Mouse (Mus musculus): ENCODE measurements at regions not wholly inside any gene's neighbourhood (a gene's known extent, or its start where the extent isn't known, plus 50 kb on each side); places are given as distances from the start of the nearest gene placed in this dataset.
A peak's percentile ranks its signal among the peaks of the same experiment; 100 is the strongest.

DNA sequence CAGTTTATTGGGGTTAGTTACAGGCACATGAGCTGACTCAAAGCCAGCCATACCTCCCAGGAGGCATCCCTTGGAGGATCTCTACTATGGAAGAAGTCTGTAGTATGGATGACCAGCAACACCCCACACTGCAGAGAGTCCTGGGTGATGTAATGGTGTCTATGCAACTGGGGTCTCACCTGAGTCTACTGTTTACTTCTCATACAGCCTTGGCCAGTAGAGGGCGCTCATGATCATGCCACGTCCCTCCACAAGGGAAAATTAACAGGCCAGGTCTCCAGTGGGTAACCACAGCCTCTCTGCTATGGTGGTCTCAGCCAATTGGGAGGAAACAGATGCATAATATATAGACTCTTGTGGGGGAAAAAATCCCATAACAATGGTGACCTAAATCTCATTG is 111.7 kb downstream of the Cdh26 start:
- DNase-seq (ENCODE audit: low read depth in 2 of 2, low spot score in 2 of 2): peak; percentile 11 to 35

GRCm38 (mm10) chr2:178544411-178544810 is 114.1 kb downstream of the Cdh26 start:
- DNase-seq (ENCODE audit: low read depth in 2 of 2, low spot score in 2 of 2): no peak

DNA sequence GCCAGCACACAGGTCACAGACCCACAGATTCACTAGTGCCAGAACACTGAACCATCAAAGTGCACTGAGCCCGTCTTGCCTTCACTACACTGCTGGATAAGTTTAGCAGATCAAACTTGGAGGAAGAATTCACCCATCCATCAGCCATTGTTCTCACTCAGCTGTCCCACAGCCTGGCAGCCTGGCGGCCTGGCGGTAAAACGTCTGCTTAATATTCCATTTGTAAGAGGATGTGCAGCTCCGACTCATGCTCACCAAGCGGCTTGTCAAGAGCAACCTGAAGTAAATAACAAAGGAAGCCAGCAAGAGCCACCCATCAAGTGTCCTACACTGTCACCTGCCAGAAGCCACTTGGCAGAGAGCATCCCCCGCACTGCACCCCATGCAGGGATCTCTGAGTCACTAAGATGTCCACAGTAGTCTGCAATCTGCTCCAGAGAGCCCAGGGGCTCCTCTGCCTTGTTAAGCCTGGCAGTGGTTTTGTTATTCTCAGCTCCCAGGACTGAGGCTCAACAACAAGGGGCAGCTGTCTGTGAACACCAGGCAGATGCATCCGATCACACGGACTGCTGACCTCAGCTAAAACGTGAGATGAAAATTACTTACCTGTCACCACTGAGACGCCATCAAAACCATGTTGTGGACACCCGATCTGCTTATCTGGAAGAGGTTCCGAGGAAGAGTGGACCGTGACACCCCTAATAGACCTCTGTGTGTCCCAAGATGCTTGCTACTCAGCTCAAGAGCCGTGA is 115.4 kb downstream of the Cdh26 start:
- no peak for DNase-seq (ENCODE audit: low read depth in 2 of 2, low spot score in 2 of 2)

- no peak for DNase-seq (ENCODE audit: low read depth in 2 of 2, low spot score in 2 of 2)
Observed at GRCm38 (mm10) chr2:178546353-178546720, 116.0 kb downstream of the Cdh26 start.

GRCm38 (mm10) chr2:178546888-178547287 is 116.6 kb downstream of the Cdh26 start:
- DNase-seq (ENCODE audit: low read depth in 2 of 2, low spot score in 2 of 2): no peak

- no peak for DNase-seq (ENCODE audit: low read depth in 2 of 2, low spot score in 2 of 2)
Observed at GRCm38 (mm10) chr2:178548937-178549336, 118.6 kb downstream of the Cdh26 start.

DNA sequence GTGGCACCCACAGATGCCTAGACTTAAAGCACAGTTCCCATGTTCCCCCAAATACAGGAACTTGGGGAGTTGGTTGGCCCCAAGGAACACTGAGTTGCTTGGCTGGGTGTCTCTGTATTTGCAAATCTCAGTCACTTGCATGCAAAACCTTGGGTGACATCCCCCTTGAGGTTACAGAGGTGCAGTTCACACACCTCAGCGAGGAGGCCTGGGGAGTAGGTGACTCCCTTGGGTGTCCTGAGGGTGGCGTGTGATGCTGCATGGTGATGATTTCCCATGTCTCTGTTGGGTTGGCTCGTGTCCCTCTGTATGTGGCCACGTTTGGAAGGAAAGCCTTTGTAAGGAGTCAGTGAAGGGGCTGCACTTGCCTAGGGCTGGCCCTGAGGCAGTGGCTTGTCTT is 123.4 kb downstream of the Cdh26 start:
- DNase-seq (ENCODE audit: low read depth in 2 of 2, low spot score in 2 of 2): no peak

- no peak for DNase-seq (ENCODE audit: low read depth in 2 of 2, low spot score in 2 of 2)
Observed at GRCm38 (mm10) chr2:178555692-178556340, 125.5 kb downstream of the Cdh26 start.

- no peak for DNase-seq (ENCODE audit: low read depth in 2 of 2, low spot score in 2 of 2)
Observed at GRCm38 (mm10) chr2:178557934-178558333, 127.6 kb downstream of the Cdh26 start.

GRCm38 (mm10) chr2:178563287-178563686 is 133.0 kb downstream of the Cdh26 start:
- no peak for DNase-seq (ENCODE audit: low read depth in 2 of 2, low spot score in 2 of 2)

DNA sequence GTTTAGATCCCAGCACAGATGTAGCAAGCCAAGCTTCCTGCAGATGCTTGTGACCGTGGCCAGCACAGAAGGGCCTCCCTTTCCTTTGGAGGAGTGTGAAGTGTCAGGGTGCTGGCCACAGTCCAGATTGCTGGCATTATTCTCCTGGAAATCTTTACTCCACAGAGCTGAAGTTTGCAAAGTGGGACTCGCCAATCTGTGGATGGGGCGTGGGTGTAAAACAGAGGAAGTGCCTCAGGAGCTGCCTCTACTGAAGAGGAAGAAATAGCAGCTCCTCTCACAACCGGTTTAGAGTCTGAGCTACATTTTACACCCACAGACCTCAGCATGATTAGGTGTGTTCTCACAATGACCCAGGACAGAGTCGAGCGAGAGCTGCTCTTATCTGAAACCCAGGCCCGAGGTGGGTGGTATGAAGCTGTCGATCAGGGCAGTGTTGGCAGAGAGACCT is 135.1 kb downstream of the Cdh26 start:
- DNase-seq (ENCODE audit: low read depth in 2 of 2, low spot score in 2 of 2): no peak

DNA sequence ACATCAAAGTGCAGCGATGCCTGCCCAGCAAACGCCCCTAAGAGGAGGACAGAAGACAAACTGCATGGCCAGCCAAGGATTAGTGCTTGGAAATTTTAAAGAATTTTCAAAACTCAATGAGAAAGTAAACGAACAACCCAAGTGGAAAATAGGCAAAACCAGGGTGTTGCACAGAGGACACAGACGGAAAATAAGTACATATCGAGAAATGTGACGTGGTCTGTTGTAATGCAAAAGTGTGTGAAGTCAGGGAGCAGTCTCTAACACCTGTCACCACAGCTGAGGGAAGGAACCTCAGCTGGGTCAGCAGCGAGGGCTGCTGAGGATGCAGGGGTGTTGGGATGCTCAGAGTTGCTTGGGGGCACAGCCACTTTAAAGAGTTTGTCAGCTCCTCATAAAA is 137.2 kb downstream of the Cdh26 start:
- no peak for DNase-seq (ENCODE audit: low read depth in 2 of 2, low spot score in 2 of 2)

GRCm38 (mm10) chr2:178572301-178572700 is 142.0 kb downstream of the Cdh26 start:
- no peak for DNase-seq (ENCODE audit: low read depth in 2 of 2, low spot score in 2 of 2)

- DNase-seq (ENCODE audit: low read depth in 2 of 2, low spot score in 2 of 2): peak in 1 of 2 experiments; percentile 8
Observed at GRCm38 (mm10) chr2:178574859-178575258, 144.5 kb downstream of the Cdh26 start.

DNA sequence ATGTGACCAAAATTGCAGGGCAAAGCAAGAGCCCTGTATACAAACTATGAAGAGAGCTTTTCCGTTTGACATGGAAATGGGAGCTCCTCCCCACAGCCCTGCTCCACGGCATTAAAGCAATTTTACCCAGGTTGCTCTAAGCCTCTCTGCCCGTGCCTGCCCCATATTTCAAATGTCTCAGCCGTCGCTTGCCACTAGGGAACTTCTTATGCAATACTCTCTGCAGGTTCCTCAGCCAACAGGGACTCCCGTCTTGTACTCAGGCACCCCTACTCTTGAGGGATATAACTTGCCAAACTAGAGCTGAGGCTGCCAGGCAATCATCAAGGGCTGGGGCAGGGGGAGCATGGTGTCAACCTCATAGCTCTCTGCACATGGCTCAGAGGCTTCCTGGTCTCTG is 145.1 kb downstream of the Cdh26 start:
- DNase-seq (ENCODE audit: low read depth in 2 of 2, low spot score in 2 of 2): no peak

DNA sequence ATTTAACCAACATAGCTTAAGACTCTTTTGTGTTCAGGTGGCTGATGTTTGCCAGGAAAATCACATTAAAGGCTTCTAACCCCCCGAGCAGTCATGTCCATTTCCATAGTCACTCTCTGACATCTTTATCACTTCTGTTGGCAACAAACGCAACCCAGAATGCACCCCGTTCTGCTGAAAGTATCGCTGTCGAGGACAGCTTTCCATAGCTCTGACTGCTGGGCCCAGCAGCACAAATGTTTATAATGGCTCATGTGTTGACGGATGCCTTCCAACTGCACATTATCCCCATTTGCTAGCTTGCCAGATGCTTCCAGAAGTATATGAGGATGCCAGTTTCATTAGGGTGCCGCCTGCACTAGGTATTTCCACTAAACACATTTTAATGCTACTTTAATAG is 145.7 kb downstream of the Cdh26 start:
- DNase-seq (ENCODE audit: low read depth in 2 of 2, low spot score in 2 of 2): no peak

GRCm38 (mm10) chr2:178579571-178579970 is 149.2 kb downstream of the Cdh26 start:
- no peak for DNase-seq (ENCODE audit: low read depth in 2 of 2, low spot score in 2 of 2)

- no peak for DNase-seq (ENCODE audit: low read depth in 2 of 2, low spot score in 2 of 2)
Observed at GRCm38 (mm10) chr2:178581306-178581705, 151.0 kb downstream of the Cdh26 start.

GRCm38 (mm10) chr2:178584970-178585566 is 154.7 kb downstream of the Cdh26 start:
- DNase-seq (ENCODE audit: low read depth in 2 of 2, low spot score in 2 of 2): no peak

DNA sequence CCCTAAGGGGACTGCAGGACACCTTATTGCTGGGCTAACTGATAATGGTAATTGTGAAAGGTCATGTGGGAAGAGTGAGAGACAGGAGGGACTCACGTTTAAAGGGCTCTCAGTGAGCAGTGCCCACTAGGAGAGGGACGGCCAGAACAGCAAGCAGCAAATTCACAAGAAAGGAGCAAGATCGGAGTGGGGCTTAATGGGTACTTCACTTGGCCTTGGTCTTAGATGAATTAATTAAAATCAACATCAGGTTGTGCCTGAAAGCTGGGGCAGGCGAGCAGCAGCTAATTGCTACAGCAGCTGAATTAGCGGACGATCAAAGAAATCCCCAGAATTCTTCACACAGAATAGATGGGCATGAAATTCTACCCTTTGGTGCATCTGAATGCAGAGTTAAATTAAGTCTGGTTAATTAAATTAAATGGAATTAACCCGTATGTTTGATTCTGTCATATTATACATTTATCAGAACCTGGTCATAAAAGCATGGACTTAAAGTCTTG is 156.9 kb downstream of the Cdh26 start:
- no peak for DNase-seq (ENCODE audit: low read depth in 2 of 2, low spot score in 2 of 2)

GRCm38 (mm10) chr2:178593743-178594142 is 163.4 kb downstream of the Cdh26 start:
- DNase-seq (ENCODE audit: low read depth in 2 of 2, low spot score in 2 of 2): no peak

DNA sequence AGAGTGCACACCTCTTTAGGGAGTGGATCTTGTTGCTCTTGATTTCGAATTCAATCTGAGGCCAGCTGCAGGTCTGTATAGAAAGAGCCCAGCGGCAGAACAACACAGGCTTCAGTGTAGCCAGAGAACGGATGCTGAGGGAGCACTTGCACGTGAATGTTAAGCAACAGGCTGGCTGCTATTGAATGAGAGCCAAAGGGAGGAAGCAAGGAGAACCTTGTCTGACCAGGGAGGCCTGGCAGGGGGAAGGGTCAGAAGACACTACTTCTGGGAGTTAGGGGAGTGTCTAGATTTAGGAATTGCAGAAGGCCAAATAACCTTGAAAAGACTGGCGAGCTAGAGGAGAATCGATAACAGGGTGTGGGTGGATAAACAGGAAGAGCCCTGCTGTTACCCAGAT is 163.8 kb downstream of the Cdh26 start:
- no peak for DNase-seq (ENCODE audit: low read depth in 2 of 2, low spot score in 2 of 2)
